Mouse (Mus musculus): ENCODE measurements around the gene Nbl1.

GRCm38 (mm10) chr4:139057291-139057690 lies 35.5 kb downstream of the Nbl1 start:
- no peak for TF ChIP-seq CTCF (IDR thresholded peaks at IDR 0.05; ENCODE audit: extremely low read depth, insufficient read length, insufficient replicate concordance, low read depth, low read length)
- TF ChIP-seq POLR2A (IDR thresholded peaks at IDR 0.05; ENCODE audit: low read depth, low read length): no peak
